Mouse (Mus musculus) fat pad, adult 2 months (tissue): ENCODE data around the gene Gm4301.
"Not testable (repeated sequence)": the region's sequence is repeated elsewhere in the genome, so short reads cannot be mapped to it uniquely, and the experiment has no call there.

Experiments used
- DNase-seq: peaks from one replicate; pipeline ENCODE4 v3.0.0-alpha.2; 2011; ENCODE audit warnings: low read depth, low spot score; ENCODE audit errors: extremely low read depth

The Gm4301 gene

DNA sequence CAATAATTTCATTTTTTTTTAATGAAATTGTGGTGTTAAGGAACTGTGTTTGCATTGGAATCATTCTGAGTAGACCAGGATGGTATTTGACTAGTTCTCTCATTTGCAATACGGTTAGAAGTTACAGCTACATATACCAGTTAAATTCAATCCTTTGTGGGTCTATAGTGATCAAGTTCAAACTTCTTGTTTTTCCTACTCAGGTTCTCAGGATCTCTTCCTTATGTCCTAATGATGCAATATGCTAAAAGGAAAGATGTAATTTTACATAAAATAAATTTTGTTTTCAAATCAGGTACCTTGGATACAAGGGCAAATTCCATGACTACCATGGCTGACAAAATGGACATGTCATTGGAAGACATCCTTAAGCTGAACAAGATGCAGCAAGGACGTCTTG, at the start of gene Gm4301:
Gm4301 (plus strand) TSS at position 301 of the 400 bp plus-strand sequence.
- DNase-seq: not testable (repeated sequence)

DNA sequence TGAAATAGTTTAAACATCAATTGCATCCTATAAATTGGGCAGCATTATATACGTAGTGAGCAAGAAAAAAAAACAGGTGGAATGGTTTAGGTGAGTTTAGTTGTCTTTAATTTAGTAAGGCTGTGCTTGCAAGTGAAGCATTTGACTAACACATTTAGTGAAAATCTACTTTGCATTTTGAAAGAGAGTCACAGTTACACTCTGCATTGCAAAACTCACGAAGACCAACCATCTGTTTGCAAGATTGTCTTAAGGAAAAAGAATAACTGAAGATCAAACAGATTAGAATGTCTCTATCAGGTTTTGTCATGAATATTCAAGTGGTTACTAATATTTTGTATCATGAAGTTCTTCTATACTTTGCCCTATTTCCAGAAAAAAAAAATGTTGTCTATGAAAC, 39.4 kb upstream of the Gm4301 start:
- no peak for DNase-seq

DNA sequence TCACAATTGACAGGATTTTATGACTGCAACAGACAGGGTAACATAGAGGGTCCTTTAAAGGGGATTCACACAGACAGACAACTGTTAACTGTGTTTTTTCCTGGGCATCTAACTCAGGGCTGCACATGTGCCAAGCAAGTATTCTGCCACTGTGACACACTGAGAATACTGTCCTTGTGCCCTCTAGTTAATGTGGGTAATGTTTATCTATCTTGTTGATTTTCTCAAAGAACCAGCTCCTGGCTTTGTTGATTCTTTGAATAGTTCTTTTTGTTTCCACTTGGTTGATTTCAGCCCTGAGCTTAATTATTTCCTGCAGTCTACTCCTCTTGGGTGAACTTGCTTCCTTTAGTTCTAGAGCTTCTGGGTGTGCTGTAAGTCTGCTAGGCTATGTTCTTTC, 35.4 kb upstream of the Gm4301 start:
- not testable (repeated sequence) for DNase-seq

DNA sequence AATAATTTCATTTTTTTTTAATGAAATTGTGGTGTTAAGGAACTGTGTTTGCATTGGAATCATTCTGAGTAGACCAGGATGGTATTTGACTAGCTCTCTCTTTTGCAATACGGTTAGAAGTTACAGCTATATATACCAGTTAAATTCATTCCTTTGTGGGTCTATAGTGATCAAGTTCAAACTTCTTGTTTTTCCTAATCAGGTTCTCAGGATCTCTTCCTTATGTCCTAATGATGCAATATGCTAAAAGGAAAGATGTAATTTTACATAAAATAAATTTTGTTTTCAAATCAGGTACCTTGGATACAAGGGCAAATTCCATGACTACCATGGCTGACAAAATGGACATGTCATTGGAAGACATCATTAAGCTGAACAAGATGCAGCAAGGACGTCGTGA, 5.1 kb downstream of the Gm4301 start, which contains the start of gene Gm4302:
Gm4302 (plus strand) TSS at position 301 of the 400 bp plus-strand sequence.
- DNase-seq: not testable (repeated sequence)

DNA sequence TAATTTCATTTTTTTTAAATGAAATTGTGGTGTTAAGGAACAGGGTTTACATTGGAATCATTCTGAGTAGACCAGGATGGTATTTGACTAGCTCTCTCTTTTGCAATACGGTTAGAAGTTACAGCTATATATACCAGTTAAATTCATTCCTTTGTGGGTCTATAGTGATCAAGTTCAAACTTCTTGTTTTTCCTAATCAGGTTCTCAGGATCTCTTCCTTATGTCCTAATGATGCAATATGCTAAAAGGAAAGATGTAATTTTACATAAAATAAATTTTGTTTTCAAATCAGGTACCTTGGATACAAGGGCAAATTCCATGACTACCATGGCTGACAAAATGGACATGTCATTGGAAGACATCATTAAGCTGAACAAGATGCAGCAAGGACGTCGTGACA, 10.2 kb downstream of the Gm4301 start, which contains the start of gene Gm4303:
Gm4303 (plus strand) TSS at position 301 of the 400 bp plus-strand sequence.
- not testable (repeated sequence) for DNase-seq

DNA sequence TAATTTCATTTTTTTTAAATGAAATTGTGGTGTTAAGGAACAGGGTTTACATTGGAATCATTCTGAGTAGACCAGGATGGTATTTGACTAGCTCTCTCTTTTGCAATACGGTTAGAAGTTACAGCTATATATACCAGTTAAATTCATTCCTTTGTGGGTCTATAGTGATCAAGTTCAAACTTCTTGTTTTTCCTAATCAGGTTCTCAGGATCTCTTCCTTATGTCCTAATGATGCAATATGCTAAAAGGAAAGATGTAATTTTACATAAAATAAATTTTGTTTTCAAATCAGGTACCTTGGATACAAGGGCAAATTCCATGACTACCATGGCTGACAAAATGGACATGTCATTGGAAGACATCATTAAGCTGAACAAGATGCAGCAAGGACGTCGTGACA, 15.3 kb downstream of the Gm4301 start, which contains the start of gene Gm4305:
Gm4305 (plus strand) TSS at position 301 of the 400 bp plus-strand sequence.
- not testable (repeated sequence) for DNase-seq

DNA sequence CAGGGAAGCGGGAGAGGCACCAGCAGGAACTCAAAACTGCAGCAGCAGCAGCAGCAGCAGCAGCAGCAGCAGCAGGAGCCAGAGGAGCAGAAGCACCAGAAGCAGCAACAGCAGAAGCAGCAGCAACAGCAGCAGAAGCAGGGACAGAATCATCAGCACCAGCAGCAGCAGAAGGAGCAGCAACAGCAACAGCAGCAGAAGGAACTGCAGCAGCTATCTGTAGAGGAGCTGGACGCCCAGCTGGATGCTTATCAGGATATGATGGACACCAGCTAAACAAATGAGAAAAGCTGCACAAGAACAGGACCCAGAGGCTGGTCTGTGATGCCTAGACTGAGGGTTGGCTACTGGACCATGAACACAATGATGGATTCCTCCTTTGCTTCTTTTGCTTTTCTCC, 21.4 kb downstream of the Gm4301 start:
- DNase-seq: not testable (repeated sequence)

DNA sequence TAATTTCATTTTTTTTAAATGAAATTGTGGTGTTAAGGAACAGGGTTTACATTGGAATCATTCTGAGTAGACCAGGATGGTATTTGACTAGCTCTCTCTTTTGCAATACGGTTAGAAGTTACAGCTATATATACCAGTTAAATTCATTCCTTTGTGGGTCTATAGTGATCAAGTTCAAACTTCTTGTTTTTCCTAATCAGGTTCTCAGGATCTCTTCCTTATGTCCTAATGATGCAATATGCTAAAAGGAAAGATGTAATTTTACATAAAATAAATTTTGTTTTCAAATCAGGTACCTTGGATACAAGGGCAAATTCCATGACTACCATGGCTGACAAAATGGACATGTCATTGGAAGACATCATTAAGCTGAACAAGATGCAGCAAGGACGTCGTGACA, 25.6 kb downstream of the Gm4301 start, which contains the start of gene Gm4307:
Gm4307 (plus strand) TSS at position 301 of the 400 bp plus-strand sequence.
- DNase-seq: not testable (repeated sequence)

DNA sequence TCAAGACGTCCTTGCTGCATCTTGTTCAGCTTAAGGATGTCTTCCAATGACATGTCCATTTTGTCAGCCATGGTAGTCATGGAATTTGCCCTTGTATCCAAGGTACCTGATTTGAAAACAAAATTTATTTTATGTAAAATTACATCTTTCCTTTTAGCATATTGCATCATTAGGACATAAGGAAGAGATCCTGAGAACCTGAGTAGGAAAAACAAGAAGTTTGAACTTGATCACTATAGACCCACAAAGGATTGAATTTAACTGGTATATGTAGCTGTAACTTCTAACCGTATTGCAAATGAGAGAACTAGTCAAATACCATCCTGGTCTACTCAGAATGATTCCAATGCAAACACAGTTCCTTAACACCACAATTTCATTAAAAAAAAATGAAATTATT, 47.0 kb downstream of the Gm4301 start, which contains the start of gene Gm4312:
Gm4312 (minus strand) TSS at position 101 of the 400 bp plus-strand sequence.
- DNase-seq: not testable (repeated sequence)
